Mouse (Mus musculus): Measurements from ENCODE around the gene Spsb1. TPM values are rescaled to one million over a fixed set of nuclear protein-coding genes. Genes with fewer than 3 reads are reported as not detected.

The Spsb1 gene
- polyA plus RNA-seq, 1 experiment from 2014 or later, result 9.0 TPM

- peak; percentile 34 for DNase-seq (ENCODE audit: low spot score)
Observed at GRCm38 (mm10) chr4:149953621-149954481, 992 bp downstream of the Spsb1 start.

GRCm38 (mm10) chr4:149952201-149952600 is 2.6 kb downstream of the Spsb1 start:
- DNase-seq (ENCODE audit: low spot score), result no peak

- DNase-seq (ENCODE audit: low spot score), result no peak
Observed at GRCm38 (mm10) chr4:149951201-149951600, 3.6 kb downstream of the Spsb1 start.

GRCm38 (mm10) chr4:149949691-149950090 is 5.2 kb downstream of the Spsb1 start:
- no peak for DNase-seq (ENCODE audit: low spot score)

- DNase-seq (ENCODE audit: low spot score), result no peak
Observed at GRCm38 (mm10) chr4:149948119-149948518, 6.7 kb downstream of the Spsb1 start.

- DNase-seq (ENCODE audit: low spot score), result peak; percentile 54
Observed at GRCm38 (mm10) chr4:149947396-149947795, 7.4 kb downstream of the Spsb1 start.

GRCm38 (mm10) chr4:149945194-149945593 is 9.6 kb downstream of the Spsb1 start:
- no peak for DNase-seq (ENCODE audit: low spot score)

- no peak for DNase-seq (ENCODE audit: low spot score)
Observed at GRCm38 (mm10) chr4:149944214-149944613, 10.6 kb downstream of the Spsb1 start.

GRCm38 (mm10) chr4:149942831-149943741 is 11.8 kb downstream of the Spsb1 start:
- DNase-seq (ENCODE audit: low spot score), result no peak

GRCm38 (mm10) chr4:149941067-149941755 is 13.6 kb downstream of the Spsb1 start:
- no peak for DNase-seq (ENCODE audit: low spot score)

- DNase-seq (ENCODE audit: low spot score), result no peak
Observed at GRCm38 (mm10) chr4:149938701-149939100, 16.1 kb downstream of the Spsb1 start.

GRCm38 (mm10) chr4:149936921-149937320 is 17.9 kb downstream of the Spsb1 start:
- DNase-seq (ENCODE audit: low spot score), result no peak

GRCm38 (mm10) chr4:149935470-149935869 is 19.4 kb downstream of the Spsb1 start:
- no peak for DNase-seq (ENCODE audit: low spot score)

GRCm38 (mm10) chr4:149933519-149934245 is 21.2 kb downstream of the Spsb1 start:
- no peak for DNase-seq (ENCODE audit: low spot score)

GRCm38 (mm10) chr4:149933025-149933424 is 21.8 kb downstream of the Spsb1 start:
- DNase-seq (ENCODE audit: low spot score), result no peak

- no peak for DNase-seq (ENCODE audit: low spot score)
Observed at GRCm38 (mm10) chr4:149932108-149932815, 22.6 kb downstream of the Spsb1 start.

- DNase-seq (ENCODE audit: low spot score), result no peak
Observed at GRCm38 (mm10) chr4:149930755-149931154, 24.1 kb downstream of the Spsb1 start.

GRCm38 (mm10) chr4:149923014-149923413 is 31.8 kb downstream of the Spsb1 start:
- no peak for DNase-seq (ENCODE audit: low spot score)

GRCm38 (mm10) chr4:149922121-149922718 is 32.6 kb downstream of the Spsb1 start:
- no peak for DNase-seq (ENCODE audit: low spot score)

GRCm38 (mm10) chr4:149920886-149921285 is 34.0 kb downstream of the Spsb1 start:
- DNase-seq (ENCODE audit: low spot score), result no peak
